Mouse (Mus musculus) gastrocnemius, adult 18-20 months (tissue): Measurements from ENCODE around the gene Angptl4. TPM values are rescaled to one million over a fixed set of nuclear protein-coding genes. Genes with fewer than 3 reads are reported as not detected.

Source experiments
- DNase-seq: peaks from one replicate; pipeline ENCODE4 v3.0.0; 2021; ENCODE audit warnings: low spot score
- total RNA-seq, 2 experiments: library from RNA; stranded (reverse); gene quantifications; 2 replicates each; pipeline ENCODE4 v1.2.3; 2021

Gene Angptl4
- total RNA-seq, 2 experiments from 2014 or later, result 4.3 to 6.6 TPM

DNA sequence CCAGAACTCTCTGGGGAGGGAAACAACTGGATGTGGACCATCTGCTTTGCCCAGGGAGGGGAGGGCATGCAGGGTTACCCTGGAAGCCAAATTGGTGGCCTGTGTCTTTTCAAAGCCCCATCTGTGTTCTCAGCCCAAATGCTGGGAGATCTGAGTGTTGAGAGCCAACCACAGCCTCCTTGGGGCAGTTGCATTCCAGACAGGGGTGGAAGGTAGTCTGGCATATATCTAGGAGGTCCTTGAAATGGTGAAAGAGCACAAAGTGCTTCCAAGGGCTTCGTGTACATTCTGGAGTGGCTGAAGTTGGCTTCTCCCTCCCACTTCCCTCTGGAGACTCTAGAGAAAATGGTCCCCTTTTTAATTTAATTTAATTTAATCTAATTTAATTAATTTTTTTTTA lies 23.1 kb upstream of the Angptl4 start:
- no peak for DNase-seq

DNA sequence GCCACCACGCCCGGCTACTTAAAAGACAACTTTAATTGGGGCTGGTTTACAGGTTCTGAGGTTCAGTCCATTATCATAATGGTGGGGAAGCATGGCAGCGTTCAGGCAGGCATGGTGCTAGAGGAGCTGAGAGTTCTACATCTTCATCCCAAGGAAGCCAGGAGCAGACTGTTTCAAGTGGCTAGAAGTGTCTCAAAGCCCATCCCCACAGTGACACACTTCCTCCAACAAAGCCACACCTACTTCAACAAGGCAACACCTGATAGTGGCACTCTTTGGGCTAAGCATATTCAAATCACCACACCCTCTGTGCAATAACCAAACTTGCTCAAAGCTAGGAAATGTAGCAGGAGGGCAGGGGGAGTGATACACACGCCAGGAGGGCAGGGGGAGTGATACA lies 22.6 kb upstream of the Angptl4 start:
- DNase-seq, result no peak

DNA sequence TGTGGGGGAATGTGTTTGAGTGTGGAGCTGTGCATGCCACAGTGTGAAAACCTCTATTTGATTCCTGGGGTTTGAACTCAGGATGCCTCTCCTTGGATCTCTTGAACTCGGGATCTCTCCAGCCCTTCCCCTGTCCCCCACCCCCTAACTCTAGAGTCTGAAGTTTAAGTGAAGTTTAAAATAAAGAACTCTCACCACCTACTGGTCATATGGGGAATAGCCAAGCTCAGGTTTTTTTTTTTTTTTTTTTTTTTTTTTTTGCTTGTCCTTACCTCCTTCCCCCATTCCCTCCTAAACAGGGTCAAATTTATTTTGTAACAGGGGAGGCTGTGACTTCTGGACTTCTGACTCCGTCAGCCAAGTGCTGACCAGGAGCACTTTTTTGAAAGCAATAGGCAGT lies 20.6 kb upstream of the Angptl4 start:
- no peak for DNase-seq

DNA sequence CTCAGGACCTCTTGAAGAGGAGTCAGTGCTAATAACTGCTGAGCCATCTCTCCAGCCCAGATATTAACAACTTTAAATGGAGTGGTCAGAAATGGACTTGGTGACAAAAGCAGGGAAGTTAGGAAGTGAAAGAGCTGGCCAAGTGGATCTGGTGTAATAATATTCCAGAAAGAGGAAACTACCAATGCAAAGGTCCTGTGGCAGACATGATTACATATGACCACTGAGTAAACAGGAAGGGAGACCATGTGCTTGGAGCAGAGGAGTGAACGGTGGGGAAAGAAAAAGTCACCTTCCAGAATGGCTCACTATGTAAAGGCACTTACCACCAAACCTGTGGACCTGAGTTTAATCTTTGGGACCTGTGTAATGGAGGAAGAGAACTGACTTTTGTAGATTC lies 17.6 kb upstream of the Angptl4 start:
- no peak for DNase-seq

DNA sequence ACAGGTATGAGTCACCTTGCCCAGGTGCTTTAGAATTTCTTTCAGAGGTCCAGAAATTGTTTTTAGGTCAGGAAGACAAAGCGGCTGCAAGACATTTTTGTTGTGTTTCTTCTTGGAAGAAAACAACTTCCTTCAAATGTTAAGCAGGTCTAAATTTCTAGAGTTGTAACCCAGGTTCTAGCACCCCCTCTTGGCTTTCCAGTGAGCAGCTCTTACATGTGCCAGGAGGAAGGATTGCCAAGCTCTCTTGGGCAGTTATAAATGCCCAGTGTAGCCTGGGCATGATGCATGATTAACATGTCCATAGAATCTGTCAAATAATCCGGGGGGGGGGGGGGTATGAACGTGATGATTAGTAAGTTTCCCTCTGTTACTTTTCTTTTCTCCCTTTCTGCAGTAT lies 16.7 kb upstream of the Angptl4 start:
- DNase-seq, result no peak

DNA sequence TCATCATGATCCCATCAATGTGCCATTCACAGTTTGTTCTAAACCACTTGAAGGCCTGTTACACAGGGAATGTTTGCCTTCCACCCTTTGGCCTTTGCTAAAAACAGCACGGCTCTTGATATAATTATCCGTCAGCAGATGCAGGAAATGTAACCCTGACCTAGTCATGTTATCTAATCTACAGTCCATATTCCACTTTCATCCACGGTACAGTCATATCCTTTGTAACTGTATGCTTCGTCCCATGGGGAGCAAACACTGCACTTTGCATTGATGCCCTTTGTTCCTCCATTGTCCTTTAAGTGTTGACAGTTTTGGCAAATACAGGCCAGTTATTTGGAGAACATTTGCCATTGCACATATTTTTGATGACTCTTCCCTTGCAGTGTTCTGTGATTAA lies 7.1 kb upstream of the Angptl4 start:
- DNase-seq, result peak; percentile 59

DNA sequence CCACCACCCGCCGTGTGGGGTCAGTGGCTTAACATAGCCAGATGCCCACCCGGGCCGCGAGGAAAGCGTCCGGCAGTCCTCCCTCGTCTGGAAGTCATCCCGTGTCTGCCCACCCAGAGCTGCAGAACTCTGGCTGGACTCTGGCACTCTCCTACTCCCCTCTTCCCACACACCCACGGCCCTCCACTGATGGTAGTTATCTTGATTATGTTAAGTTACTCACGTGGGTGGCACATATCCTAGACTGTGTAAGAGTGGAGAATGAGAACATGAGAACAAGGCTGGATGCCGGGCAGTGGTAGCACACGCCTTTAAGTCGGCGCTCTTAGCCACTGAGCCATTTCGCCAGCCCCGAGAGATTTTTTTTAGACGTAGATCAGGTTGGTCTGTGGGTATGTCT lies 4.7 kb upstream of the Angptl4 start:
- no peak for DNase-seq

DNA sequence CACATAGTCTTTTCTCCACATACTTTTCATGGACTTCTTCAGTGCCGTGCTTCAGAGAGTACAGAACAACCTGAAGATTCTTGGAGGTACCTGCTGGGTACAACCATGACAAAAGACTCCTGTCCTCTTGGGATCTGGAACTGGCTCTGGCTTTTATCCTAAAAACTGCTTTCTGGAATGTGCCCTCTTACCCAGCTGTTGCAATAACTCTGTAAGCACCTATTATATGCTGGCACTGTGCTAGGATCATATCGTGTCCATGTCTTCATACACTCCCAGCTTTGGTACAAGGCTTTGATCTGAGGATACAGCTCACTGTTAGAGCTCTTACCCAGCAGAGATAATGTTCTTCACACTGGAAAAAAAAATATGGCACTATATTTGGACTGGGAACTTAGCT lies 3.3 kb upstream of the Angptl4 start:
- no peak for DNase-seq

DNA sequence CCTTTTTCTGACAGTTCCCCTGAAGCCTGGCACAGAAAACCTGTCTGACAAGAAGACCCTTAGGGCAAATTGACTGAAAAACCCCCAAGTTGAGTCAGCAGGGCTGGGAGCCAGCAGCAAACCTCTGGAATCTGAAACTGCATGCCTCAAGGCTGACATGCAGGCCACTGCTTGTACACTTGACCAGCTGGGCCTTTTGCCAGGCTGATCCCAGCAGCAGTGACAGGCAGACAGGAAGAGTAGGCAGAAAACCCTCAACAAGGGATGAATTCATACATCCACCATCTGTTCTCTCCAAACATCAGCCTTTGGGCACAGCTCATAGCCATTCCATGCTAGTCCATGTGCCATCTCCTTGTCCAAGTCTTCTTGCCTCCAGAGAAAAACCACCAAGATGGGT lies 1.8 kb upstream of the Angptl4 start:
- peak; percentile 85 for DNase-seq

DNA sequence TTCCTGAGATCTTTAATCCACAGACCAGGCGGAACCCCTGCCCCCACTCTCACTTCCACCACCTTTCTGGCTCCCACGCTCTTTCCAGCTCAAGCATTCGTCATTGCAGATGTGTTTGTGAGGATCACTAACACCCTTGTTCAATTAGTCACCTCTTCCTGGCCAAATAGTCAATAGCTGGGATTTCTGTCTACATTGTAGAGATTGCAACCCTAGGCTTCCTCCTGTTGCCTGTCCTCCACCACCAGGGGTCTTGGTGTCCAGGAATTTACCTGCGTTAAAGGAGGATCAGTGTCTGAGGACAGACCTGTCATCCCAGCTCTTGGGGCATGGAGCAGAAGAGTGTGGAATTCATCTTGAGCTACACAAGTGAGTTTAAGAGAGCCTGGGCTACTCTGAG lies 437 bp upstream of the Angptl4 start:
- DNase-seq, result no peak

DNA sequence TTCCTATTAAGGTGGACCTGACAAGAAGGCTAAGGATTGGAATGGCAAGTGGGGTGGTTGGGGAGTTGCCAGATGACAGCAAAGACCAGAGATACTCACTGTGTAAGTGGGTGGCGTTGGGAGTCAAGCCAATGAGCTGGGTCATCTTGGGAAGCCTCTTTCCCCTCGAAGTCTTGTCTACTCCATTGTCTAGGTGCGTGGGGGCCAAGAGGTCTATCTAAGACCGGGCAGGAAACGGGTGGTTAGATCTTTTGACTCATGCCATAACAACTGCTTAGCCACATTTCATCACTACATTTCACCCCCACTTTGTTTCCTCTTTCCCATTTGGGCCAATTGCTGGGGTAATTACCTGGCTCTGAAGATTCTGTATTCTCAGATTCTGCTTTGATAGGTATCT lies 1.2 kb downstream of the Angptl4 start:
- DNase-seq, result no peak

DNA sequence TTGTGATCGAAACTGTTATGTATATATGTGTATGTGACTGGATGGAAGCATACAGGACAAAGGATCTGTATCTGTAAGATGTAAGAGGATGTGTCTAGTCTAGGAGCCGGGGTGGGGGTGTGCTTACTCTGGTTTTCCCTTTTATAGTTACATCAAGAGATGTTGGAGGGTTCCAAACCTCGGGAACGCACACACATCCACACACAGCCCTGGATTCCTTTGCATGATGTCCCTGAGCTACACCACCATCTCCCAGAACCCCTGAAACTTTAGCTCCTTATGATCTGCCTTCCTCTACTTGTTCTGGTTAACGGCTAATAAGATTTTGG lies 1.7 kb downstream of the Angptl4 start:
- no peak for DNase-seq

DNA sequence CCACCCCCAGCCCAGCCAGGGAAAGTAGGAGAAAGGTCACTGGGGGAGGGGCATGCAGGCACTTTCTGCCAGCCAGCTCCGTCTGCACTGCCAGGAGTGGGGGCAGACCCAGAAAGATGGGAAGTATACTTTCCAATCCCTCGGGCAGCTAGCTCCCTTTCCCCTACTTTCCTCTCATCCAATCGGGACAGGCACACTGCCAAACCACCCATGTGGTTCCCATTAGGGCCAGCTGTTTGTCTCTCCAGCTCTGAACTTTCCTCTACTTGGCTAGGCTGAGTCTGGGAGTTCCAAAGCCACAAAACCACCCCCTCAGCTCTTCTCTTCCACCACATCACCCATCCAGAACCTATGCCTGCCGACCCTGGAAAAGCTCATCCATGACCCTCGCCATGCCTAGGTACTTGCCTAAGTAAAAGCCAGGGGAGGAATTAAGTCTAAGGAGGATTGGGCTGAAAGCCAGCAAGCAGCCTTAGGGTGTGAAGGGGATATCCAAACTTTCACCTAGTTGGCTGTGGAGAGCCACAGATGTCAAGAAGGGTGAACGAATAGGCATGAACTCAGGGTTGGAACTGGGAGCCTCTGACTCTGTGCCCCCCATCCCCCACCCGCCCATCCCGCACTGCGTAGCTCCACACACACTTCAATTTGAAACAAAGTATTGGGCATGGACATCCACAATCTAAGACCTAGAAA lies 2.2 kb downstream of the Angptl4 start:
- peak; percentile 99 for DNase-seq

DNA sequence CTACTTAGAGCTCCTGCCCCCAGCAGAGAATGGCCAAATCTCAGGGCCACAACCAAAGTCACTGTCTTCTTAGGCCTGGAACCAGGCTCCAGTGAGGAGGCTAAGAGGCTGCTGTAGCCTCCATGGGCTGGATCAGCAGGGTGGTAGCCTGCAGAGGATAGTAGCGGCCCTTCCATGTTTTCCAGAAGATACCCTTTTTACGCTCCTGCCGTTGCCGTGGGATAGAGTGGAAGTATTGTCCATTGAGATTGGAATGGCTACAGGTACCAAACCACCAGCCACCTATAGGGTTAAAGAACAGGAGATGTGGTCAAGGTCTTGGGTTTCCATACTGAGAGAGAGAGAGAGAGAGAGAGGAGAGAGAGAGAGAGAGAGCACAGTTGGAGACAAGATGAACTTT lies 6.3 kb downstream of the Angptl4 start:
- DNase-seq, result no peak

DNA sequence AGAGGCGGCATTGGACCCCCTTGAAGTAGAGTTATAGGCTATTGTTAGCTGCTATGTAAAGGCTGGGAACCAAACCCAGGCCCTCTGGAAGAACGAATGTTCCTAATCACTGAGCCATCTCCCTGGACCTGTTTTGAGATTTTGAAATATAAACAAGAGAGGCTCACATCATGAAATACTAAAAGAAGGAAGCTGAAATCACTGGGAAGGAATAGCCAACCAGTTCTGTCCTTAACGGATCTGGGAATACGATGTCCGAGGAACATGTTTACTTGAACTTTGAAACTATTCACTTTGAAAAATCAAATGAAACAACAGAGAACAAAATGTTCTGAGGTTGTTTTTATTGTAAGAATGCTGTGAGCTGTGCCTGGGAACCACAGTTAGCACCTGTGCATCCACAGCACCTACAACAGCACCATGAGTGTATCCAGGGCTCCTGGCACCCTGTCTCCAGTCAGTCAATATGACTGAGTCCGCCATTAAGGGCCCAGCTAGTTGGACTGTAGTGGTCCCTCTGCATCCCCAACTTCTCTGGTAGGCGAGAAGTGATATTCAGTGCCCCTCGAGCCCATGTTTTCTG lies 7.0 kb downstream of the Angptl4 start:
- no peak for DNase-seq

DNA sequence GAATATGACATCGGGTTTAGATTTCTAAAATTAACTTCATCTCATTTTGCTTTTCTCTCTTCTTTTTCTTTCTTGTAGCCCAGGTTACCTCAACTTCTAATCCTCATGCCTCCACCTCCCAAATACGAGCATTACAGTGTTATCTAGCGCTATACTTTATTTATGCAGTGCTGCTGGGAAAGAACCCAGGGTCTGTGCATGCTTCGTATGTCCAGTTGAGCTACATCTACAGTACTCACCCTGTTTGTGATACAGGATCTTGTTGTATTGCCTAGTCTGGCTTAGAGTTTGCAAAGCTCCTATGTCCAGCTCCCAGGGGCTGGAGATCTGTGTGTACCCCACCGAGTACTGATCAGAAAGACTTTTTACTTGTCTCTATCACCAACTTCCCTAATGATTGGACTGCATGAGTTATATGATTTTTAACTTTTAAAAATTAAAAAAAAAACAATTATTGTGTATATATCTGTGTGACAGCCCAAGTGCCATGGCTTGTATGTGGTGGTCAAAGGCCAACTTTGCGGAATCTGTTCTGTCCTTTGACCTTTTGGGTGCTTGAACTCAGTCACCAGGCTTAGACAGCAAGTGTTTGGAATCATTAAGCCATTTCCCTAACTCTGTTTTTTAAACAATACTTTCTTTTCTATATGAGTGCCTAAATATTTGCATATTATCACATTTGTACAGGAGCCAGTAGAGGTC lies 7.6 kb downstream of the Angptl4 start:
- no peak for DNase-seq

DNA sequence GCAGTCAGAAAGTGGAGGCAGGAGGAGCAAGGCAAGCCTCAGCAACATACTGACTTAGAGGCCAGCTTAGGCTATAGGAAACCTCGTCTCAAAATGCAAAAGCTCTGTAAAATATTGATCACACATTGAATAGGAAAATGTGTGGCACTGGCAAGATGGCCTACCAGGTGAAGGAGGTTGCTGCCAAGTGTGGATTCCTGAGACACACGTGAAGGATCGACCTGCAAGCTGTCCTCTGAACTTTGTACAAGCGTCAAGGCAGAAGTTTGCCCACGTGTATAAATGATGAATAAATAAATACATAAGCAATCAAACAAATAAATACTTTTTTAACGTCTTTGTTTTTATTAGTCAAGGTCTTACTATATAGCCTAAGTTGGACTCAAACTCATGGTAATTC lies 8.2 kb downstream of the Angptl4 start:
- no peak for DNase-seq

DNA sequence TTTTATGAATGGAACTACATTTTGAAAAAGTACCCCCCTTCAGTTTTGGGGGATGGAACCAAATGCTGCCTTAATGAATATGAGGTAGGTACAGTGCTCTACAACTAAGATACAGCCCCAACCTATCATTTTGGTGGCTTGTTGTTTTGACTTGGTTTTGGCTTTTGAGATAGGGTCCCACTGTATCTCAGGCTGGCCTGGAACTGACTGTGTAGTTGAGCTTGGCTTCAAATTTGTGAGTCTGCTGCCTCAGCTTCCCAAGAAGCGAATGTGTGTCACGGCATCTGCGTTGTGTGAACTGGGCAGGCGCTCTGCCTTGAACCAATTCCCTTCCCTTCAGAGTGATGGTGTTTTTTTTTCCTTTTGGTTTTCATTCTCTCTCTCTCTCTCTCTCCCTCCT lies 10.0 kb downstream of the Angptl4 start:
- DNase-seq, result no peak

DNA sequence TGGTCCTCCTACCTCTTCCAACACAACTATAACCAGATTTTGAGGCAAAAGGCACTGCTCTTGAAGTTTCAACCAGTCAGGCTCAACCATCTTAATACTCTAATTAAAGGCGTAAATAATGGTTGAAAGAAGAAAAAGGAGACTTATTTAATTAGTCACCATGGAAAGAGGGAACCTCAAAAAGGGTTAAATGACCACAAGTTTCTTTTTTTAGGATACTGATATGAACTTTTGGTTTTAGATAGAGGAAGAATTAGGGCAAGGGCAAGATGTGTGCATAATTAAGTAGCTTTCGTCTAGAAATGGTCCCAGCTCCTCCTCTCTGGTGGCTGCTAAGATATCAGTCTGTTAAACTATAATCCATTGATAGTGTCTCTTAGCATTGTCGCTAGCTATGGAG lies 15.2 kb downstream of the Angptl4 start:
- no peak for DNase-seq

DNA sequence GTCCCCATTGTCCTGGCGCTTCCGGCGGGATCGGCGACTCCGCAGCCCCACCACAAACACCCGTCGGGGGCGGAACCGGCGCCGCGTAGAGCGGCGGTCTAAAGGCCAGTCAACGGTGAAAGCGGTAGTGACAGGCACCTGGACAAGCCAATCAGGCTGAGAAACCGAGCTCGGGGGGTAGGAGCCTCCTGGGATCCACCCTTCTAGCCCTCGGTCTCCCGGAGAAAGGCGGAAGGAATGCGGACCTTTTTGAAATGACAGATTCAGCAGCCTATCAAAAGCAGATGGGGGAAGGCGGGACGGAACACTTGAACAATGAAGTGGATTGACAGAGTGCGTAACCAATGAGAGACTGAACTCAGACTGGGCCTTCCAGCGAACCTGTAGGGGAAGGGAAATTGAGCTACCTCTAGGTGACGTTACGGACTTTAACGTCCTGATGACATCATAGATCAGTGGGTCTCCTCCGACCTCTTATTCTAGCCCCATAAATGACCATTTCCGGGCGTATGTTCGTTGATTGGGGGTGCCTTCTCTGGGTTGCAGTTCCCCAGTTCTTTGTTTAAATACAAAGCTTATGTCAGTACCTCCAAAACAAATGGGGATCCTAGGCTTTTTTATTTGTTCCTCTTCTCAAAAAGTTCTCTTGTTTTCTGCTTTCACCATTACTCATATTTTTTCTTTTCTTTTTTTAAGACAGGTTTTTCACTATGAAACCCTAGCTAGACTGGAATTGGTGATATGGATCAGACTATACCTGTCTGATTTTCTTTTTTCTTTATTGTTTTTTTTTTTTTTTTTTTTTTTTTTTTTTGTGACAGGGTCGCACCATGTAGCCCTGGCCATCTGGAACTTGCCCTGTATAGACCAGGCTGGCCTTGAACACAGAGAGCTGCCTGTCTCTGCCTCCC lies 21.1 kb downstream of the Angptl4 start, which contains the start of gene Rab11b:
Gene Rab11b (minus strand): TSS at position 276 of the 911 bp plus-strand sequence.
- DNase-seq, result peak; percentile 100

DNA sequence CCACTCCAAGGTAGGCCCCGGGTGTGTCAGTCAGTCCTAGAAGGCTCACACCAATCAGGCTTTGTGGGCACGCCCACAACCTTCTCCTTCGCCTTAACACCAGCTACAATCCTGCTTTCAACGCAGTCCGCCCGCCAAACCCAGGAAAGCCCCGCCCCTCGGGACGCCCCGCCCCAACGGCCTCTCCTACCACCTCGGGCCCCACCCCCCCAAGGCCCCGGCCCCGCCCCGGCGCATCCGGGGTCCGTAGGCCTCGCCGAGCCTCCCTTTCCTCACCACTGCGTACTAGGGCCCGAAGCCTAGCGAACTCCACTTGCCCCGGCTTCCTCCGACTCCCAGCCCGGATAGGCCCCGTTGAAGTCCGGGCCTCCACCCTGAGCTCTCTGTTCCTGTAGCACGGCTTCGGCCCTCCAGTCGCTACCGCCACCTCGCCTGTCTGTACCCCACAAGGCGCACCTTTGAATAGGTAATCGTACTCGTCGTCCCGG lies 21.8 kb downstream of the Angptl4 start:
- peak; percentile 95 for DNase-seq

DNA sequence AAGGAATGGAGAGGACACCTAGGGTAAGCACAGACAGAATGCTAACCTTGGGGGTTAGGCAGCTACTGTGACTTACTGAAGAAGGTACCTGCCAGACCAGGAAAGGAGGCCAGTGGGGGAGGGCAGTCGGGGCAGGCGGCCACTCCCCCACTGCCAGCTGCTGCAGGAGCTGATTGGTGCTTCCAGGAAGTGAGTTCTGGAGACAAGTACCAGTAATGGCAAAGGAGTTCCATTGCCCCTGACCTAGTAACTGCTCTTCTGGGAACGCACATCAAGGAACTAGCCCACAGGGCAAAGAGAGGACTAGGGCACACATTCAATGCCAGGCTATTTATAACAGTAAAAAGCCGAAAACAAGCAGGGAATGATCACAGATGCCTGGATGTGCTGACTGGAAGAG lies 24.4 kb downstream of the Angptl4 start:
- DNase-seq, result peak; percentile 68
